Mouse (Mus musculus) testis, adult 2 months (tissue): ENCODE results near the gene Olfr312.

Experiments used
- CTCF ChIP-seq: fragments of 200-500 bp; IDR thresholded peaks from 2 replicates; pipeline ENCODE4 v1.5.1; 2012; ENCODE audit warnings: low read depth, mild to moderate bottlenecking, inconsistent platforms, low read length, moderate library complexity; ENCODE audit not compliant: control insufficient read depth, insufficient read depth, insufficient replicate concordance
- POLR2A ChIP-seq: fragments of 200-500 bp; IDR thresholded peaks from 2 replicates; pipeline ENCODE4 v1.6.1; 2012; ENCODE audit warnings: low read depth, mild to moderate bottlenecking, inconsistent platforms, low read length, moderate library complexity; ENCODE audit not compliant: control insufficient read depth

DNA sequence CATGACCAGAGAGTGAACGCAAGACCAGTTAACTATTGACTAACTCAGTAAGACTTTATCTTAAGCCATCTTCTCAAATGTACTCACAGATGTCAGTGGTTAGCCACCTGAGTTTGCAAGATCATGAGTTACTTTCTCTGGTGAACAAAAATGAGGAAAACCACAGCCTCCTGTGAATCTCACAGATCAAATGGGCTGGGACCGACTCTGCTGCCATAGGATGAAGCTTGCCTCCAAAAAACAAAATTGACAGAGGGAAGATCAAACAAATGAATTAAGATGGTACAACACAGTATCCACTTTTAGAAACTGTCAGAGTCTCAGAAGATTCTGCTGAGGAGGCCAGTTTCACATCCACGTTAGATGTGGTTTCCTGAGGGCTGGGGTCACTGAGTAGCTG, 727 bp downstream of the Olfr312 start:
- TF ChIP-seq POLR2A: no peak
- no peak for TF ChIP-seq CTCF
